ENCODE assay signal across 1 mouse cellular context in genomic region chr10:117845597-117846259, GRCm38 (mm10).
TF ChIP-seq lines count a peak whose summit lies in the region.

Rap1b (minus strand) TSS chr10:117846035.

TF ChIP-seq in CH12.LX, 34 proteins besides CTCF, POLR2A, EP300 and RAD21 (continued from another document):
- no peak; the same call in 1 of the 2 replicates for TF ChIP-seq SMC3 (IDR thresholded peaks at IDR 0.05; ENCODE audit: low read depth, low read length)
- TF ChIP-seq BHLHE40 (IDR thresholded peaks at IDR 0.05; ENCODE audit: low read depth, low read length) = 0 out of 2 replicates have a peak, but pooled peaks have one; percentile 10
- no peak for TF ChIP-seq MAX (IDR thresholded peaks at IDR 0.05; ENCODE audit: low read length)
- no peak for TF ChIP-seq MYC (IDR thresholded peaks at IDR 0.05; ENCODE audit: low read depth, low read length)
- TF ChIP-seq KAT2A (IDR thresholded peaks at IDR 0.05; ENCODE audit: insufficient replicate concordance, low read length) = 0 out of 2 replicates have a peak, but pooled peaks have one; percentile 28
- peak; percentile 66; the same call in 1 of the 2 replicates for TF ChIP-seq MXI1 (IDR thresholded peaks at IDR 0.05; ENCODE audit: low read depth, low read length)
- TF ChIP-seq UBTF (IDR thresholded peaks at IDR 0.05; ENCODE audit: low read depth, low read length) = no peak
- TF ChIP-seq MAZ (IDR thresholded peaks at IDR 0.05; ENCODE audit: low read depth, low read length) = peak; percentile 78; the same call in 1 of the 2 replicates
- TF ChIP-seq CHD1 (IDR thresholded peaks at IDR 0.05; ENCODE audit: low read depth, low read length) = no peak; the same call in 1 of the 2 replicates
- no peak for TF ChIP-seq JUND (conservative IDR thresholded peaks at IDR 0.05; ENCODE audit: low read depth, low read length)
- peak; percentile 64; the same call in 1 of the 2 replicates for TF ChIP-seq NRF1 (IDR thresholded peaks at IDR 0.05; ENCODE audit: low read depth, low read length)
- TF ChIP-seq ZMIZ1 (IDR thresholded peaks at IDR 0.05; ENCODE audit: low read depth, low read length) = peak; percentile 74
- TF ChIP-seq POLR2AphosphoS2 (IDR thresholded peaks at IDR 0.05; ENCODE audit: low read depth, low read length) = no peak
- TF ChIP-seq JUN (IDR thresholded peaks at IDR 0.05; ENCODE audit: insufficient read depth, low read depth, low read length) = no peak
- no peak for TF ChIP-seq RCOR1 (conservative IDR thresholded peaks at IDR 0.05; ENCODE audit: low read depth, low read length)
- TF ChIP-seq CHD2 (IDR thresholded peaks at IDR 0.05; ENCODE audit: low read length) = no peak
- TF ChIP-seq PAX5 (IDR thresholded peaks at IDR 0.05; ENCODE audit: low read length) = no peak
- no peak for TF ChIP-seq GABPA (IDR thresholded peaks at IDR 0.05; ENCODE audit: insufficient replicate concordance, low read depth, low read length)
- peak; percentile 70; the same call in 1 of the 2 replicates for TF ChIP-seq NELFE (IDR thresholded peaks at IDR 0.05; ENCODE audit: low read depth, low read length)
- no peak for TF ChIP-seq ETS1 (conservative IDR thresholded peaks at IDR 0.05; ENCODE audit: low read depth, low read length)
- no peak for TF ChIP-seq ZNF384 (IDR thresholded peaks at IDR 0.05; ENCODE audit: low read depth, low read length)
